Mouse (Mus musculus) embryonic fibroblast, embryonic 13.5 days (primary cell): Measurements from ENCODE around the gene Fut8. TPM values are rescaled to one million over a fixed set of nuclear protein-coding genes. Genes with fewer than 3 reads are reported as not detected.

ENCODE experiments used
- H3K27ac ChIP-seq: 2 replicates; pipeline ENCODE4 v1.5.1; 2012; ENCODE audit warnings: low read length, control low read depth, inconsistent platforms; ENCODE audit not compliant: insufficient read depth
- H3K4me1 ChIP-seq: 2 replicates; pipeline ENCODE4 v1.6.1; 2011; ENCODE audit warnings: low read length; ENCODE audit not compliant: control insufficient read depth, insufficient read depth
- H3K4me3 ChIP-seq: 2 replicates; pipeline ENCODE4 v1.5.1; 2011; ENCODE audit warnings: mild to moderate bottlenecking, control low read depth, low read length; ENCODE audit not compliant: insufficient read depth
- CTCF ChIP-seq: IDR thresholded peaks from 2 replicates; pipeline ENCODE4 v1.5.1; 2011; ENCODE audit warnings: mild to moderate bottlenecking, control low read depth, low read length, moderate library complexity, borderline replicate concordance; ENCODE audit not compliant: insufficient read depth
- POLR2A ChIP-seq: IDR thresholded peaks from 2 replicates; pipeline ENCODE4 v1.6.1; 2011; ENCODE audit warnings: low read depth, mild to moderate bottlenecking, control low read depth, low read length, moderate library complexity
- polyA plus RNA-seq: library from polyadenylated mRNA; stranded (reverse); fragments of >200 nt; gene quantifications from 2 replicates; pipeline ENCODE4 v1.2.4, GENCODE M21; 2011; ENCODE audit warnings: low read depth; ENCODE audit not compliant: missing spikeins, insufficient read length

Gene Fut8
- polyA plus RNA-seq, 1 experiment = 38.2 TPM

GRCm38 (mm10) chr12:77302011-77302410 is 64.1 kb downstream of the Fut8 start:
- Histone ChIP-seq H3K4me1 (no peaks in the 10 kb centered on the region), H3K27ac (no peak overlapping the region), H3K4me3 (no peak overlapping the region)
- TF ChIP-seq POLR2A (no peak), CTCF (no peak)

- Histone ChIP-seq H3K27ac (no peak overlapping the region), H3K4me1 (no peaks in the 10 kb centered on the region), H3K4me3 (no peak overlapping the region)
- TF ChIP-seq CTCF = no peak
- TF ChIP-seq POLR2A = no peak
These were observed 65.4 kb downstream of the Fut8 start for GRCm38 (mm10) chr12:77303367-77303766.

GRCm38 (mm10) chr12:77305502-77305901 is 67.6 kb downstream of the Fut8 start:
- Histone ChIP-seq H3K27ac (no peak overlapping the region), H3K4me1 (no peaks in the 10 kb centered on the region), H3K4me3 (no peak overlapping the region)
- TF ChIP-seq CTCF (no peak), POLR2A (no peak)

GRCm38 (mm10) chr12:77306759-77307314 is 68.9 kb downstream of the Fut8 start:
- Histone ChIP-seq H3K27ac (no peak overlapping the region), H3K4me3 (no peak overlapping the region), H3K4me1 (no peaks in the 10 kb centered on the region)
- TF ChIP-seq POLR2A (no peak), CTCF (no peak)

GRCm38 (mm10) chr12:77309507-77309906 is 71.6 kb downstream of the Fut8 start:
- Histone ChIP-seq H3K4me3 (no peak overlapping the region), H3K27ac (no peak overlapping the region), H3K4me1 (no peaks in the 10 kb centered on the region)
- TF ChIP-seq POLR2A (no peak), CTCF (no peak)

- no peak overlapping the region for H3K4me3 ChIP-seq
- TF ChIP-seq POLR2A (no peak), CTCF (no peak)
- no peaks in the 10 kb centered on the region for H3K4me1 ChIP-seq
- no peak overlapping the region for H3K27ac ChIP-seq
These were observed 75.6 kb downstream of the Fut8 start for GRCm38 (mm10) chr12:77313502-77313901.

GRCm38 (mm10) chr12:77324142-77324541 is 86.2 kb downstream of the Fut8 start:
- H3K4me3 ChIP-seq = no peak overlapping the region
- TF ChIP-seq CTCF (no peak), POLR2A (no peak)
- H3K27ac ChIP-seq = no peak overlapping the region
- no peaks in the 10 kb centered on the region for H3K4me1 ChIP-seq

- Histone ChIP-seq H3K27ac (no peak overlapping the region), H3K4me1 (no peaks in the 10 kb centered on the region), H3K4me3 (no peak overlapping the region)
- TF ChIP-seq CTCF = no peak
- TF ChIP-seq POLR2A = no peak
These were observed 108.6 kb downstream of the Fut8 start for GRCm38 (mm10) chr12:77346521-77346920.

- Histone ChIP-seq H3K27ac (no peak overlapping the region), H3K4me1 (no peaks in the 10 kb centered on the region), H3K4me3 (no peak overlapping the region)
- no peak for TF ChIP-seq CTCF
- TF ChIP-seq POLR2A = no peak
These were observed 111.6 kb downstream of the Fut8 start for GRCm38 (mm10) chr12:77349543-77349942.

GRCm38 (mm10) chr12:77415720-77416119 is 177.8 kb downstream of the Fut8 start:
- H3K4me3 ChIP-seq = no peak overlapping the region
- no peak overlapping the region for H3K27ac ChIP-seq
- TF ChIP-seq POLR2A = no peak
- TF ChIP-seq CTCF = no peak
- H3K4me1 ChIP-seq = no peaks in the 10 kb centered on the region
